Mouse (Mus musculus): ENCODE data around the gene Ccdc149.

DNA sequence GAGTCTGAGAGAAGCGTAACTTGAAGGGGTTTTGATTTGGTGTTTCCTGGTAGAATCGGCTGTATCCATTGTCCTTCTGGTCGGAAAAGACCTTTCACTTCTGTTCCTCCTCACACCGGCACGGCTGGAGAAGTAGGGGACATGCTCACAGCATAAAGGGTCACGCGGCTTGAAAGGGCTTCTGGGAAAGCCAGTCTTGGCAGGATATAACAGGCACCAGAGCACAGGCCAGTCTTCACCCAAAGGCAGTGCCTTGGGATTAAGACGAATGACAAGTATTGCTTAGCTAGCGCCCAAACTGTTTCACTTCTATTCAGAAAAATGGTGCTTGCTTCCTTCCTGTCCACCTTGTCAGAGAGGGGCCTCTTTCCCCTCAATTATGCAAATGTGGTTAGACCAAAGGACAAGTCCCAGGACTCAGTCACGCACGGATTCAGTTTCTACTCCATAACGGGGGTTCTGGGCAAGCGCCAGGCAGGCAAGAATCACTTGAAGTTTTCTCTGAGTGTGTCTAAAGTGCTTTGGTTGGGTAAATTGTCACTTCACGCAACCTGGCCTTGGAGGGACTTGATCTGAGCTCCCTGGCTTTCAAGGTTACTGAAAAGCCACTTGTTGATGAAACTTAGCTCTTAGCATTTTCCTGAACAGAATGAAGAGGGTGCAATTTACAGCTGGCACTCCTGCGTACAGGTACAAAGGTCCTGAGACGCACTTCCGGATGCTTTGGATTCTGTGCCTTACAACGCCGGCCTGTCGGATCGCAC is 110.9 kb downstream of the Ccdc149 start:
- no peak for TF ChIP-seq RCOR1 (IDR thresholded peaks at IDR 0.05; ENCODE audit: low read depth, low read length)
- no peak for TF ChIP-seq NRF1 (IDR thresholded peaks at IDR 0.05; ENCODE audit: insufficient read depth, low read depth, low read length, poor library complexity, severe bottlenecking)
- TF ChIP-seq CHD2 (IDR thresholded peaks at IDR 0.05; ENCODE audit: low read length): no peak
- no peak for TF ChIP-seq EP300 (IDR thresholded peaks at IDR 0.05; ENCODE audit: low read depth in 1 of 2, low read length in 2 of 2)
- no peak for TF ChIP-seq ZNF384 (IDR thresholded peaks at IDR 0.05; ENCODE audit: low read depth, low read length)
- no peak for TF ChIP-seq MAZ (IDR thresholded peaks at IDR 0.05; ENCODE audit: low read depth, low read length)
- no peak for TF ChIP-seq CTCF (IDR thresholded peaks at IDR 0.05 in 2 of 3, conservative IDR thresholded peaks at IDR 0.05 in 1 of 3; ENCODE audit: control insufficient read depth in 1 of 3, insufficient read depth in 1 of 3, low read depth in 2 of 3, low read length in 3 of 3, poor library complexity in 1 of 3, severe bottlenecking in 1 of 3)
- no peak for TF ChIP-seq GATA1 (IDR thresholded peaks at IDR 0.05; ENCODE audit: low read depth, low read length)
- no peak for TF ChIP-seq JUND (IDR thresholded peaks at IDR 0.05; ENCODE audit: low read depth, low read length)
- TF ChIP-seq MXI1 (IDR thresholded peaks at IDR 0.05; ENCODE audit: low read depth, low read length): no peak
- TF ChIP-seq E2F4 (IDR thresholded peaks at IDR 0.05; ENCODE audit: borderline replicate concordance, low read depth, low read length): no peak
- no peak for TF ChIP-seq RAD21 (IDR thresholded peaks at IDR 0.05; ENCODE audit: low read depth, low read length)
- TF ChIP-seq HCFC1 (IDR thresholded peaks at IDR 0.05; ENCODE audit: low read depth, low read length): no peak
- TF ChIP-seq MAX (IDR thresholded peaks at IDR 0.05; ENCODE audit: low read length): no peak

Measured in MEL (cell line).